Mouse (Mus musculus) activated CD4-positive, CD25-positive, alpha-beta regulatory T cell, adult 9 weeks (primary cell): ENCODE measurements around the gene Bola3. TPM values are rescaled to one million over a fixed set of nuclear protein-coding genes. Genes with fewer than 3 reads are reported as not detected.

ENCODE experiments used
- polyA plus RNA-seq: library from polyadenylated mRNA; unstranded; fragments of 100-300 nt; shearing (Covaris generic); gene quantifications from one replicate; pipeline ENCODE4 v1.2.1, GENCODE M21; 2017

Gene Bola3
- 54.9 TPM for polyA plus RNA-seq

DNA sequence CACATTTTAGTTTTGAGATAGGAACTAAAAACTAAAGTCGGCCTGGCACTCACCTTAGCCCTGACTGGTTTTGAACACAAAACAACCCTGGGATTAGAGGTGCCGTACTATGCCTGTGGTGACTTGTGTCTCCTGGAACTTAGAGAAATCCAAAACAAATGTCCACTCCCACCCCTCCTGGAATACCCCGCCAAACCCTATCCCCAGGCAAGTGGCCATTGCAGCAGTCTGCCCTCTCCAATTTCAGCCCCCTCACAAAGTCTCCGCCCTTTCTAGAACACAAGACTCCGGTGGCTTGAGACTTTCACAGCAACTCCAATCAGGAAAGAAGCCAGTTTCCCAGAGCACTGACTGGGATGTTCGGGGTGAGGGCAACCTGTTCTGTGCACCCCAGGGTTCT, at the start of gene Bola3:
TSS of gene Bola3 (plus strand) at position 275 of the 400 bp plus-strand sequence.

DNA sequence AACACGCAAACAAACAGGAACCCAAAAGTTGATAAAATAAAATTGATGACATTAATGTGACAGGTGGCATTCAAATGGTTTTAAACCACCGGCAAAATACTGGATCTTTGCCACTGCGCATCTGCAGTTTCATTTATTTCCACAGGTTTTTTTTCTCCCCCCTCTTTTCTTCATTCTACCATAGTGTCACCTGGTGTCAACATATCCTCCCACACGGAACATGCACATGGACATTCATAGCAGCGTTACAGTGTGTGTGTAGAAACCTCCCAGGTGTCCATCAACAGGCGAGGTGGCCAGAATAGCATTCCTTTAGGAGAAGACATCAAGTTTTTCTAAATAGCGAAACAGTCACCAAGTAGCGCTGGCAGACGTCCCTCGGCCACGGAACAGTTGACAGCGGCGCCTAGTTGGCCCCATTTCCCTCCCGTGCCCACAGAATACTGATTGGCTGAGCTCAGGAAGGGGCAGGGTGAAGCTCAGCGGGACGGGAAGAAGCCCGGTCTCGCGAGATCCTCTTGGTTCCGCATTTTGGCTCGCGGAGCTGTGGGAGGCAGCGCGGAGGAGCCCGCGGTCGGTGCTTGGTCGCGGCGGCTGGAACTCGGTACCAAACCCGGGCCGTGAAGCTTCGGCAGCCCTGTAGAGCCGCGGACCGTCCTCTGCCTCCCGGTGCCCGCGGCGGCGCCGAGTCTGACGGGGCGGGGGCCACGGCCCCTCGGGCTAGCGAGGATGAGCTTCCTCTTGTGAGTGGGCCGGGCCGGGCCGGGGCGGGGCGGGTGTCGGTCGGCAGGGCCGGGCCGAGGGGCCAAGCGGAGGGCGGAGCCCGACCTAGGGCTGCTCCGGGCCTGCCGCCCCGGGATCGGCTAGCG, 23.2 kb upstream of the Bola3 start, which contains the start of the genes Mthfd2 and Mob1a:
TSS of gene Mthfd2 (minus strand) at position 384 of the 869 bp plus-strand sequence.
TSS of gene Mob1a (plus strand) at position 492 of the 869 bp plus-strand sequence.

Other genes starting within 250 kb of the Bola3 start
- gene Ccdc142, start 247.5 kb upstream of the Bola3 start, polyA plus RNA-seq: 5.2 TPM
- 5.8 TPM for gene Gm42688, start 247.5 kb upstream of the Bola3 start, polyA plus RNA-seq
- 65.4 TPM for gene Mrpl53, start 240.1 kb upstream of the Bola3 start, polyA plus RNA-seq
- 3.9 TPM for gene Mogs, start 233.7 kb upstream of the Bola3 start, polyA plus RNA-seq
- gene Wbp1, start 227.6 kb upstream of the Bola3 start, polyA plus RNA-seq: 71.7 TPM
- 13.0 TPM for gene Ino80b, start 223.7 kb upstream of the Bola3 start, polyA plus RNA-seq
- gene Rtkn, start 213.7 kb upstream of the Bola3 start, polyA plus RNA-seq: 0.92 TPM
- gene Wdr54, start 192.8 kb upstream of the Bola3 start, polyA plus RNA-seq: 1.9 TPM
- not detected for gene 1700003E16Rik, start 192.7 kb upstream of the Bola3 start, polyA plus RNA-seq
- 86.5 TPM for gene Dctn1, start 183.2 kb upstream of the Bola3 start, polyA plus RNA-seq
- 0.87 TPM for gene Slc4a5, start 129.3 kb upstream of the Bola3 start, polyA plus RNA-seq
- 80.7 TPM for gene Mthfd2, start 23.2 kb upstream of the Bola3 start, polyA plus RNA-seq
- 125 TPM for gene Mob1a, start 23.1 kb upstream of the Bola3 start, polyA plus RNA-seq
- 45.3 TPM for gene Tet3, start 109.9 kb downstream of the Bola3 start, polyA plus RNA-seq
- gene Dguok, start 157.8 kb downstream of the Bola3 start, polyA plus RNA-seq: 135 TPM
- 19.6 TPM for gene Actg2, start 187.1 kb downstream of the Bola3 start, polyA plus RNA-seq
- 39.4 TPM for gene Stambp, start 223.6 kb downstream of the Bola3 start, polyA plus RNA-seq